Mouse (Mus musculus) urinary bladder, postnatal 36 days (tissue): Measurements from ENCODE around the gene Arsb.
"Not testable (repeated sequence)": the region's sequence is repeated elsewhere in the genome, so short reads cannot be mapped to it uniquely, and the experiment has no call there.

Experiments used
- DNase-seq, 2 experiments: peaks; one replicate each; pipeline ENCODE4 v3.0.0; 2022; ENCODE audit warnings: low spot score in 2 of 2, mixed read lengths in 1 of 2

Arsb gene

GRCm38 (mm10) chr13:93787647-93788046 lies 16.2 kb downstream of the Arsb start:
- DNase-seq = peak in 1 of 2 experiments; percentile 14

GRCm38 (mm10) chr13:93792945-93793642 lies 21.7 kb downstream of the Arsb start:
- DNase-seq = no peak

- no peak for DNase-seq
These were observed 22.3 kb downstream of the Arsb start for GRCm38 (mm10) chr13:93793643-93794182.

GRCm38 (mm10) chr13:93797011-93797600 lies 25.7 kb downstream of the Arsb start:
- DNase-seq = no peak

- DNase-seq = not testable (repeated sequence)
These were observed 38.9 kb downstream of the Arsb start for GRCm38 (mm10) chr13:93810311-93810710.

- no peak for DNase-seq
These were observed 42.7 kb downstream of the Arsb start for GRCm38 (mm10) chr13:93814081-93814480.

GRCm38 (mm10) chr13:93814676-93815075 lies 43.2 kb downstream of the Arsb start:
- DNase-seq = no peak

- no peak for DNase-seq
These were observed 43.7 kb downstream of the Arsb start for GRCm38 (mm10) chr13:93815128-93815527.

GRCm38 (mm10) chr13:93816127-93816526 lies 44.7 kb downstream of the Arsb start:
- DNase-seq = no peak

GRCm38 (mm10) chr13:93816688-93817331 lies 45.4 kb downstream of the Arsb start:
- DNase-seq = no peak

- no peak for DNase-seq
These were observed 48.7 kb downstream of the Arsb start for GRCm38 (mm10) chr13:93820173-93820572.

- DNase-seq = no peak
These were observed 50.6 kb downstream of the Arsb start for GRCm38 (mm10) chr13:93822001-93822400.

GRCm38 (mm10) chr13:93825792-93826558 lies 54.5 kb downstream of the Arsb start:
- no peak for DNase-seq

- DNase-seq = no peak
These were observed 56.3 kb downstream of the Arsb start for GRCm38 (mm10) chr13:93827745-93828144.

GRCm38 (mm10) chr13:93829565-93830293 lies 58.3 kb downstream of the Arsb start:
- DNase-seq = no peak

- no peak for DNase-seq
These were observed 58.8 kb downstream of the Arsb start for GRCm38 (mm10) chr13:93830294-93830645.

GRCm38 (mm10) chr13:93837481-93838225 lies 66.2 kb downstream of the Arsb start:
- DNase-seq = no peak

GRCm38 (mm10) chr13:93838431-93839136 lies 67.2 kb downstream of the Arsb start:
- DNase-seq = no peak

GRCm38 (mm10) chr13:93839137-93839630 lies 67.8 kb downstream of the Arsb start:
- DNase-seq = no peak

GRCm38 (mm10) chr13:93839721-93840120 lies 68.3 kb downstream of the Arsb start:
- DNase-seq = no peak
